Mouse (Mus musculus) gastrocnemius, adult 18-20 months (tissue): ENCODE measurements around the gene Ina. TPM values are rescaled to one million over a fixed set of nuclear protein-coding genes. Genes with fewer than 3 reads are reported as not detected.
A peak's percentile ranks its signal among the peaks of the same experiment; 100 is the strongest.

Experiments
- DNase-seq: peaks from one replicate; pipeline ENCODE4 v3.0.0; 2021; ENCODE audit warnings: low spot score
- total RNA-seq, 2 experiments: library from RNA; stranded (reverse); gene quantifications; 2 replicates each; pipeline ENCODE4 v1.2.3; 2021

Gene Ina
- total RNA-seq, 2 experiments from 2014 or later: not detected

DNA sequence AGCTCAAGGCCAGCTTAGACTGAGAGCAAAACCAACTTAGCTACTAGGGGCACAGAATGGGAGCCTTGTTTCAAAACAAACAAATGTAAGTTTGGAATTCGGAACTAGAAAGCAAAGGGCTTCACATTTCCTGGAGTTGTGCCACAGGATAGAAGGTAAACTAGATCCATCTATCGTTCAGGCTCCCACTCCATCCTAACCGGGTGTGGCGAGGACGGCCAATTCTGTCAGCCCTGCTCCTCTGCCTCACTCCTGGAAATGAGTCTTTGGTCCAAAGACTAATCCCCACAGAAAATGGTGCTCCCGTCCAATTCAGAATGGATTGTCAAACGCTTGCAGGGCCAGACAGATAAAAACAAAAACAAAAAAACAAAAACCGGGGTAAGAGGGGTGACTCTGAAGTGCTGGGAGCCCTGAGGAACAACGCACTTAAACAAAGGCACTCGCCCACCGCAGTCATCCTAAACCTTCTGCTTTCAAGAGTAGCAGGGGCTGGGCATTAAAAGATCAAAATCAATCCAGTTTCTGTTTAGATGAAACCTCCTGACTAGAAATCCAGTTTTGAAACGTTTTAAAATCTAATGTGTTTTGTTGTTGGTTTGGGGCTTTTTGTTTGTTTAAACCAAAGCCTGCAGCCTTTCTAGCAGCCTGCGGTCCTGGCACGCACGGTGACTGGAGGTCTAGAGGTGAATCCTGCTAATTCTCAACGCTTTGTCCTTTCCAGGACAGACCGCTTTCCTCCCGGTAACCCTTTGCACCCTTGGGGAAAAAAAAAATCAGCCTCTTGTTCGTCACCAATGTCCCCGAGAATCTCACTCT lies 949 bp upstream of the Ina start:
- no peak for DNase-seq

DNA sequence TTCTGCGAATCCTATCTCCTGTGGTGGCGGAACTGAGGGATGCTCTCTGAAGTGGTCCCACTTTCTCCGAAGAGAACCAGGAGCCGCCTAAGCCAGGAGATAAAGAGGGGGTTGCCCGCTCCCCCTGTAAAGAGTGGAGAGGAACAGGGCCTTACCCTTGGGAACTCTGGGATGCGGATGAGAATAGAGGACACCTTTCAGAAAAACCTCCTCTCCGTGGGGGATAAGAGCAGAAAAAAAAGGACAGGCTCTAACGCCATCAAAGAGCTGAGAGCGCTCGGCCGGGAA lies 395 bp upstream of the Ina start:
- no peak for DNase-seq

DNA sequence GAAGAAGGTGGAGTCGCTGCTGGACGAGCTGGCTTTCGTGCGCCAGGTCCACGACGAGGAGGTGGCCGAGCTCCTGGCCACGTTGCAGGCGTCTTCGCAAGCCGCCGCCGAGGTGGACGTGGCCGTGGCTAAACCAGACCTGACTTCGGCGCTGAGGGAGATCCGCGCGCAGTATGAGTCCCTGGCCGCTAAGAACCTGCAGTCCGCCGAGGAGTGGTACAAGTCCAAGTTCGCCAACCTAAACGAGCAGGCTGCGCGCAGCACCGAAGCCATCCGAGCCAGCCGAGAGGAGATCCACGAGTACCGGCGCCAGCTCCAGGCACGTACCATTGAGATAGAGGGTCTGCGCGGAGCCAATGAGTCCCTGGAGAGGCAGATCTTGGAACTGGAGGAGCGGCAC lies 898 bp downstream of the Ina start:
- DNase-seq: no peak

DNA sequence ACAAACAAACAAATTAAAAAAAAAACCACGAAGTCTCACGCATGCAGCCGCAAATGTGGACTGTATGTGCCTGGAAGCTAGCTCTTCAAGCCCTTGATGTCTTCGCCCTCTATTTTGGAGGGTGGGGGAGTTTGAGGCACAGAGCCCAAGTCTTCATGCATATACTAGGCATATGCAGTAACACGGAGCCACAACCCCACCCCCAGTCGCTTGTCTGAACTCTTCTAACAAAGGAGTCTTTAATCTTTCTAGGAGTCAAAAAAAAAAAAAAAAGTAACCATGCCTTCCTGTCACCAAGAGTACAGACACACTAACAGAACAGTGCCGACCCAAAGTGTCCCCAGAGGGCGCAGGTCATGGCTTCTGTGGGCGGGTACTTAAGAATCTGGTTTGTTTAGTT lies 1.5 kb downstream of the Ina start:
- DNase-seq: no peak

DNA sequence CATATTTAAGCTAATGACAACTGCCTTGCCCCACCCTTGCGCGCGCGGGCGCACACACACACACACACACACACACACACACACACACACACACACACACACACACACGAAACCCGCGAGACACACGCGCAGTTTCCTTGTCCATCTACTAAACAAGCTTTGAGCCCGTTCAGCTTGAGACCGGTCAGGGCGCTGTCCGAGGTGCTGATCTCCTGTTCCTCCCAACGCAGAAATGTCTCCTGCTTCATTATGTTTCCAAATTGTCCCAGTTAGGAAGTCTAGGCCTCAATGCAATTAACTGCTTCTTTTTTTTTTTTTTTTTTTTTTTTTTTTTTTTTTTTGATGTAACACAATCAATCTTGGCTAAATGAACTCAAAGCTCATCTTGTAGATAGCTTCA lies 2.0 kb downstream of the Ina start:
- peak; percentile 69 for DNase-seq

DNA sequence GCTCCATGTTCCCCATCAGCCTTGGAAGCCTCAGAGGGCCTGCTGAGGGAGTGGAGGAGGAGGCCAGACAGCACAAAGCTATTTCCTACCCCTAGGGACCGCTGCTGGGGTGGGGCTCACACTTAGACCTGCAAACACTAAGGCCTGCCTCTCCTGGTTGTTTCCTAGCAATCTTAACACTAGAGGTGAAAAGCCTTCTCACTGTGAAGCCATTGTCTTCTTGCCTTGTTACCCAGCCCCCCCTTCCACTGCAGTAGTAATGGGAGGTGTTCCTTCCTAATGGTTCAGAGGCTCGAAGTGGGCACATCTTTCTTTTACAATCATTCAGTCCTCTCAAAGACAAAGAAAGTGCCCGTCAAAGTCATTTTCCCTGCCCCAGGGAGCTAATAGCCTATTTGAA lies 3.3 kb downstream of the Ina start:
- DNase-seq: no peak

DNA sequence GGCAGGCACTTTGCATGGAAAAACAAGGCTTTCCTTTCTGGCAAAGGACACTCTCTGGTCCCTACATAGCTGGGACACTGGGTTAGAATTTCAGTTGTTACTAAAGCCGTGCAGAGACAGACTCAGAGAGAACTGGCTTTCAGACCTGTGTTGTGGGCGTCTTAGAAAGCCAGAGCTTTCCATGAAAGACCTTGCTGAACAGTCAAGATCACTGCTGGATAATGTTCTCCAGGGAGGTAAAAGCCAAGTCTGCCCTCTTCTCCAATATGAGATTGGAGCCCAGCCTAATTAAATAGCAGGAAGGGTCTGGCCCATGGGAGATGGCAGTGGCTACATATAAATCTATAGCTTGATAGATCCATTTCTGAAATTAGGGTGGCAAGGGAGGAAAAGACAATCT lies 3.8 kb downstream of the Ina start:
- DNase-seq: no peak

DNA sequence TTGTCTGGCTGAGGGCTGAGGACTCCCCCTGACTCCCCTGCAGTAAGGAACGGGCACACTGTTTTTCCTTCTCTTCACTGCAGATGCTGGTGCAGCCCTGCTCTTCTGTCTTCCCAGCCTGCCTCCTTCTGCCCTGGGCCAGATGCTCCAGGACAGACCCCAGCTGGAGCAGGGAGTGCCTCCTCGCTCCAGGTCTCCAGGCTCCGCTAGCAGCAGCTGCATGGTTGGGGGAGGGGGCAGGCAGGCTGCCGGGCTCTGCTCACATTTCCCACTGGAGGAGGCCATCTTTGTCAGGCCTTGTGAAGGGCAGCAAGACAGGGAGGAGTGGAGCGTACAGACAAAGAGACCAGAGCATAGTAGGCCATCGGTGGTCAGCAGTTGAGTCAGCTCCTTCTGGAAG lies 4.8 kb downstream of the Ina start:
- DNase-seq: no peak

DNA sequence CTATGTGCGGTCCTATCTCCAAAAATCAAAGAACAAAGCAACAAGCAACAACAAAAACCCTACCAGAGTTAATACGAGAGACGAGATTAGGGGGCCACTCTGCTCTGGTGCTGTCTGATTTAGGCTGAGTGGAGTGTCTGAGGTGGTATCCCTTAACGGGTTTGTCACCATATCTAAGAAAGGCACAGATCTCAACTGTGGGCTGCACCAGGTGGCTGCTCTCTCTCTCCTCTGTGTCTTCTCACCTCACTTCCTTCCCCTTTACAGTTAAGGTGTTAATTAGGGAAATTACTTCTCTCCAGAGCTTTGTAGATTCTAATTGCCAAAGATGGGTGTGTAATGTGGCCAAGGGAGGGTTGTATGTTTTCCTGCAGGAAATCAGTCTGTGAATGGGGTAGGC lies 8.2 kb downstream of the Ina start:
- no peak for DNase-seq

DNA sequence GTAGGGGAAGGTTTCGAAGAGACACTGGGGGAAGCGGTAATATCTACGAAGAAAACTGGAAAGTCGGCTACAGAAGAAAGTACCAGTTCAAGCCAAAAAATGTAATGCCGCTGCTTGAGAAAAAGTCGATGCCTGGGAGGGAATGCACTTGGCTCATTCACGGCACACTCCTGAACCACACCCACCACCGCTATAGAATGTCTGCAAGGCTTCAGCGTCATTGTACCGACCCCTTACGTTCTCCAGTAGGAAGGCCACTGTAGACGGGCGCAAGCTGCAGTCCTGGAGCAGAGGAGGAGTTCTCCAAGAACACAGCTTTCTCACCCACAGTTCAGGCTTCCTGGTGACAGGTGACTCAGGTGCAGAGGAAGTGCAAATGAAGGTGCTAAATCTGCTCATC lies 9.0 kb downstream of the Ina start:
- DNase-seq: no peak

DNA sequence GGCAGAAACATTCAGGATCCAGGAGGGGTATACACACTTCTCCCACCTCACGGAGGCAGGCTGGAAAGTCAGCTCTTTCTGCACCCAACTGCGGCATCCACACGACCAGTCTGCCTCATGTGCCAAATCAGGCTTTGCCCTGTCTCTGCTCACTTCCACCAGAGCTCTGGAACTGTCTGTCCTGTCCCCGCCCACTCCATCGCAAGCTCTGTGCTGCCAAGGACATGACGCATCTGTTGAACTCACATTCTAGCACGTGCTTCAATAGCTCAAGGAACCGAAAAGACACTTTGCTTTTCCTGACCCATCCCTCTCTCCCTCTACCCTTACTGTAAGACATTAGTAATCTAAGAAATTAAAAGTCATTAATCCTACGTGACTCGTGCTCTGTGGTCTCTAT lies 10.5 kb downstream of the Ina start:
- no peak for DNase-seq

DNA sequence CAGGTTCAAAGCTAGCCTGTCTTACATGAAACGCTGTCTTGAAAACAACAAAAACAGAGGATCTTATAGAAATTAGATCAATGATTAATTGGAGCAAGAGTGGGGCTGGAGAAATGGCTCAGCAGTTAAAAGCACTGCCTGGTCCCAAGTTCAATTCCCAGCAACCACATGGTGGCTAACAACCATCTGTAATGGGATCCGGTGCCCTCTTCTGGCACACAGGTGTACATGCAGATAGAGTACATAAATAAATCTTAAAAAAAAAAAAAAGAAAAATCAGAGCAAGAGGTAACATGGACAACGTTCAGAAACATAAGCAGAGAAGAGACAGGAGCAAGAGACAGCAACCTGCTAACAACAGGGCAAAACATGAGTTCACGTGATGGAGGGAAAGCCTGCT lies 12.0 kb downstream of the Ina start:
- DNase-seq: no peak

DNA sequence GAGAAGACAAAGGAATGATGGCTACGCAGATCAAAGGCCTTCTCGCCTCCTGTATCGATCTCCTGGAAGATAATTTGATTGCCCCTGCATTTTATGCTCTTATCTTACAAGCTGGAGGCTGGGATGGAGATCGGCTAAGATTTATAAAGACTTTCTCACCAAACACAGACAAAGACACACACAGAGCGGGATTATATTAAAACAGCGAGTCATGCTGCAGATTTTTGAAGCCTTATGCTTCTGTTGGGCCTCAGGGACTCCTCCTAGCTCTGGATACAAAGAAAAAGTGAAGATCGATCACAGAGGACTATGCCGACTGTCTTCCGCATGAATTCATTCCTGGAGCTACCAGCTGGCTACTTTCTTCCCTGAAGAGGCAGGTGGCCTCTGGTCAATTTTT lies 15.3 kb downstream of the Ina start:
- no peak for DNase-seq

DNA sequence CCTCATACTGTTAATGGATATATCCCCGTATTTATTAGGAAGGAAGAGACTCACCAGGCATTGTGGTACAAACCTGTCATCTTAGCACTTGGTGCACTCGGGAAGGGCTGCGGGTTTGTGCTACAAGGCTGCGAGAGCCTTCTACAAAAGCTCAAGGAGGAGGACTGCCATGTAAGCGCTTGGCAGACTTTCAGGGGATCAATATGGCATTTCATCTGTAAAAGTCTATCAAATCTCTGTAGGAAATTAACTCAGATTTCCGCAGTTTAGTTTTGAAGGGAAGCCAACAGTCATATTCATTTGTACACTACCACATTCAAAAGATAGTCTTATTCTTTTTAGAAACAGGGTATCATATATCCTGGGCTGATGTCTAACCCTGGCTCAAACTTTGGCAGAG lies 17.3 kb downstream of the Ina start:
- DNase-seq: no peak

DNA sequence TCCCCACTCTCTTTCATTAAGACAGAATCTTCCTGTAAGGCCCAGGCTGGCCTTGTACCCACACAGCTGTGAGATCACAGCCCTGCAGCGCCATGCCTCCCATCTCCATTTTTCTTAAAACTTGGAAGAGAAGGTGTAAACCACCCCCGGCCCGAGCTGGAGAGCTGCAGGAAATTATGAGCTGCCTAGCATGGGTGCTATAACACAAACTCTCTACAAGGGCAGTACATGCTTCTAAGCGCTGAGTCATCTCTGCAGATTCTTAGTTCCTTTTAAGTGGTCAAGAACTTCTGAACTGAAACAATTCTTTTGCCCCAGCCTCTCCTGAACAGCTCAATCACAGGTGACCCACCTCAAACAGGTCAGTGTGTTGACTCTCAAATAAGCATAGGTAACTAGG lies 20.4 kb downstream of the Ina start:
- no peak for DNase-seq

DNA sequence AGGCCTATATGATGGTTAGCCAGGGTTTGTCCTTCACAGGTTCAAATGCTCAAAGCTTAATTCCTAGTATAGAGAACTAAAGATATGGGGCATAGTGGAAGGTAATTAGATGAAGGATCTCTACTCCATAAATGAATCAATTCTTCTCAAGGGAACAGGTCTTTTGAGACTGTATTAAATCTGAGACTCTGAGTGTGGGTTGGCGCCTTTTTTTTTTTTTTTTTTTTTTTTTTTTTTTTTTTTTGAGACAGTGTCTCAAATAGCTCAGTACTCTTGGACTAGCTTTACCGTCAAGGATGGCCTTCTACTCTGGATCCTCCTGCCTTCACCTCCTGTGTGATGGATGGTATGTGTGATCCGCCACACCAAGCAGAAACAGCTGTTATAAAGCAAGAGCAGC lies 22.1 kb downstream of the Ina start:
- no peak for DNase-seq

DNA sequence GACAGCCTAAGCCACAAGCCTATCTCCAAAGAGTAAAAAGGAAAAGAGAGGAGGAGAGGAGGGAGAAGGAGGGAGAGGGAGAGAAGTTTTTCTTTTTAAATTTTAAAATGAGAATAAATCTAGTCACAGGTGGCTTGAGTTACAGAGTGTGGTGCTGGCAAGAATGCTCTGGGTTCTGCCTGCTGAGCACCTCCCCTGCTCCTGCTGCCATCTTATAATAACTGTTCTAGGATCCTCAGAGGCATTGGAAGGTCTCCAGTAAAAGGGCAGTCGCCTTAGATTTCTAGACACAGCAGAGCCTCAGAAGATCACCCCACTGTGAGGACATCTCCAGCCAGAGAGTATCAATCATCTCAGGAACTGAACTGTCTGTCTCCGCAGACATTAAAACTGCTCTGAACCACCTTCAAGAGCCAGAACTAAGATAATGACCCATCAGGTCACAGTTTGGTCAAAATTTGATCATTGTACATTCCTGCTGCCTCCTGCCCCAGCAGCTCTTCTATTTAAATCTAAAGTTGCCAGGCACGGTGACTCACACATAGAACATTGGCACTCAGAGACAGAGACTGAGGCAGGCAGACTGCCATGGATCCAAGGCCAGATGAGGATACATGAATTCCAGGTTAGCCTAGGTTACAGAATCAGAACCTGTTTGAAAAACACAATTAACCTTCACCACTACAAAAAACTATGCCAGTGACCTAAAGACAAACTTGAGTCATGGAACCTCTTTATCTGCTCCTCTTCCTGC lies 26.4 kb downstream of the Ina start:
- peak; percentile 7 for DNase-seq

DNA sequence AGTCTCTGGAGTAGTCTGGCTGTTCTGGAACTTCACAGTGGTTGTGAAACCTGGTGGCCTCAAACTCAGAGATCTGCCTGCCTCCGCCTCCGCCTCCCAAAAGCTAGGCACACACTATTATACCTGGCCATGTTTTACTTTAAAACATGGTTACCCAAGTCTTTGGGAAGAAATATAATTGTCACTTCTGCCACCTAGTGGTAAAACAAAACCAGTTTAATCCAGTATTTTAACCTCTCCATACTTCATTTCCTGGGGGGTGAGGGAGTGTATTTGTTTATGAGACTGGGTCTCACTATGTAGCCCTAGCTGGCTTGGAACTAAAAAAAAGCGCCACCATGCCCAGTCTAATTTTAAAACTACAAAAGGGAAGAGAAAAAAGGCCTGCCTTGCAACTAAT lies 29.1 kb downstream of the Ina start:
- no peak for DNase-seq

DNA sequence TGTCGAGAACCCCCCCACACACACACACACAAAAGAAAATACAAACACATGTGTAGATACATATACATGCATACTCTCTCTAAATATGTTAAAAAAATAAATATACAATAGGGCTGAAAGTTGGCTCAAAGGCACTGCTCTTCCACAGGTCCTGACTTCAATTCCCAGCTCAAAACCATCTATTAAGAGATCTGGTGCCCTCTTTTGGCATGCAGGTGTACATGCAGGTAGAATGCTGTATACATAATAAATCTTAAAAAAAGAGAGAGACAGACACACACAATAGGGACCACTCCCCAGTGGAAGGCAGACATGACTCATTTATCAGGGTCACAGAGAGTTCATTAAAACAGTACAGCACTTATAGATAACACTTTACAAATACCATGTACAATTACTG lies 31.8 kb downstream of the Ina start:
- DNase-seq: no peak

DNA sequence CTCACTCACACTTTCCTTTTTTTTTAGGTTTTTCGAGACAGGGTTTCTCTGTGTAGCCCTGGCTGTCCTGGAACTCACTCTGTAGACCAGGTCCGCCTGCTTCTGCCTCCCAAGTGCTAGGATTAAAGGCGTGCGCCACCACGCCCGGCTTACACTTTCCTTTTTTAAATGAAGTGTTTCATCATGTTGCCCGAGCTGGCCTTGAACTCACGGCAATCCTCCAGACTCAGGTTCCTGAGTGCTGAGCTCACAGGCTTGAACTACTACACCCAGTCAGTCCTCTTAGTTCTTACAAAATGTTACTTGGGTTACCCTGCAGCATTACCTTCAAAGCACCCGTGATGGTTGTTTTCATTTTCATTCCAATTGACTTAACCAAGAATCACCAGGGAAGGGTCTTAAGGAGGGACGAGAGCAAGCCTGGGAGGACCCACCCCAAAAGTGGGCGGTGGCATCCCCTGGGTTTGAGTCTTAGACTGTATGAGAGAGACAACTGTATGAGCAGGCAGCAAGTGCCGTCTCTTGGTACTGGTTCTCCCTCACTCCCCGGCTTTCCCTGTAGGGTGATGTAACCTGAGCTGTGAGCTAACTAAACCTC lies 32.8 kb downstream of the Ina start:
- DNase-seq: no peak

DNA sequence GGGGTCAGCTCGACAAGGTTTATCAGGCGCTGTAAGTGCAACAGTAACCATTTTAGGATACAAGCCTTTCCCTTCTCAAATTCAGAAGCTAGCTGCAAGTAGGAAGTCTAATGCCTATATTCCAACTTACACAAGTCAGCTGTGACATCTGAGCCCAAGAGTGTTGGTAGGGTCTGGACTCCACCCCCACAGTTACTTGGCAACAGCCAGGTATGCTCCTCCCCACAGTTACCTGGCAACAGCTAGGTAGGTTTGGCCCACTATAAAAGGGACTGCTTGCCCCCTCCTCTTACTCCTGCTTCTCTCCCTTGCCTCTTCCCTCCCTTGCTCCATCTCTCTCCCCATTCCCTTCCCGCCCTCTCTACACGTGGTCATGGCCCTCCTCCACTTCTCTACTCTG lies 34.6 kb downstream of the Ina start:
- DNase-seq: no peak

DNA sequence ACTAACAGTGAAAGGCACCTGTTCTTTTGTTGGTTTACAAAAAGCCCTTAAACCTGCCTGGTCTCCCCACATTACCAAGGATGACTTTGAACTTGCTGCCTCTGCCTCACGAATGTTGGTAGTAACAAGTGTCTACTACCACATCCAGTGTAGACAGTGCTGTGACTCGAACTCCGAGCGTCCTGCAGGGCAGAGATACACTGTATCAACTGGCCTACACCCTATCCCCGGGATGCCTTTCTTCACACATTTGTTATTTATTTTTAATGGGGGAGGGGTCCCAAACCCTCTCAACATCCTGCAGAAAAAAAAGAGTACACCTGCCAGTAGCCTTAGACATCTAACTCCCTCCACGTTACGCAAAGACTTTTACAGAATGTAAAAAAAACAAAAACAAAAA lies 35.3 kb downstream of the Ina start:
- DNase-seq: no peak
